17 mouse cellular contexts compared by ENCODE assay signal in genomic region chr2:168286987-168287386, GRCm38 (mm10). TPM values are rescaled to one million over a fixed set of nuclear protein-coding genes. Genes with fewer than 3 reads are reported as not detected.
"Had no signal": no experiment of that assay in that cellular context is flagged by ENCODE, and none has a peak within 500 bp of the region (broad histone marks: within the 10 kb centered on the region; RNA-seq: fewer than 3 reads in every experiment).

No protein-coding gene starts in this region.

- H3K9ac ChIP-seq: liver, embryonic 13.5 days had no signal

- H3K36me3 ChIP-seq: liver, embryonic 13.5 days had no signal

- H3K4me2 ChIP-seq: liver, embryonic 13.5 days had no signal

- DNase-seq: kidney, adult 2 months; kidney, postnatal 36 days; left cerebral cortex, postnatal 4 days; liver, embryonic 13.5 days; lung, adult 2 months; lung, postnatal 14 days; lung, postnatal 4 days; midbrain, embryonic 14.5 days; right cerebral cortex, adult 18-20 months; right cerebral cortex, postnatal 14 days; right cerebral cortex, postnatal 4 days; thymus, adult 2 months; thymus, postnatal 14 days; thymus, postnatal 4 days had no signal

- H3K4me3 ChIP-seq: liver, embryonic 13.5 days had no signal

- H3K27ac ChIP-seq: kidney, postnatal 0 days; liver, embryonic 13.5 days; stomach, postnatal 0 days had no signal

RNA-seq across cellular contexts. Expression of gene Kcng1, which starts 5.5 kb away (rescaled TPM):
- total RNA-seq: liver, adult 2 months had no signal
- polyA plus RNA-seq: liver, adult 2 months had no signal
